Mouse (Mus musculus) adrenal gland, adult 8-10 months (tissue): ENCODE results near the gene Uvrag. TPM values are rescaled to one million over a fixed set of nuclear protein-coding genes. Genes with fewer than 3 reads are reported as not detected.
"Not testable (repeated sequence)": the region's sequence is repeated elsewhere in the genome, so short reads cannot be mapped to it uniquely, and the experiment has no call there.

ENCODE experiments used
- DNase-seq: peaks from one replicate; pipeline ENCODE4 v3.0.0; 2022
- total RNA-seq, 4 experiments: library from RNA; stranded (reverse); gene quantifications; 2 replicates each; pipeline ENCODE4 v1.2.4; 2022

Uvrag gene
- total RNA-seq, 4 experiments from 2014 or later, result 32.5 to 46.9 (median 40.3) TPM

DNA sequence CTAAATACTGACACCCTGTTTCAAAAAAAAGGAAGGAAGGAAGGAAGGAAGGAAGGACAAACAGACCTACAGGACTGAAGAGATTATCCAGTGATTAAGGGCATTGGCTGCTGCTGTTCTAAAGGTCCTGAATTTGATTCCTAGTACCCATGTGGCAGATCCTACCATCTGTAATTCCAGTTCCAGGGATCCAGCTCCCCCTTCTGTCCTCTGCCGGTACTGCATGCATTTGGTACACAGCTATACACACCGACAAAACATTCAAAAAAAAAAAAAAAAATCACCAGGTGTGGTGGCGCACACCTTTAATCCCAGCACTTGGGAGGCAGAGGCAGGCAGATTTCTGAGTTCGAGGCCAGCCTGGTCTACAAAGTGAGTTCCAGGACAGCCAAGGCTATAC is 45.8 kb downstream of the Uvrag start:
- no peak for DNase-seq

DNA sequence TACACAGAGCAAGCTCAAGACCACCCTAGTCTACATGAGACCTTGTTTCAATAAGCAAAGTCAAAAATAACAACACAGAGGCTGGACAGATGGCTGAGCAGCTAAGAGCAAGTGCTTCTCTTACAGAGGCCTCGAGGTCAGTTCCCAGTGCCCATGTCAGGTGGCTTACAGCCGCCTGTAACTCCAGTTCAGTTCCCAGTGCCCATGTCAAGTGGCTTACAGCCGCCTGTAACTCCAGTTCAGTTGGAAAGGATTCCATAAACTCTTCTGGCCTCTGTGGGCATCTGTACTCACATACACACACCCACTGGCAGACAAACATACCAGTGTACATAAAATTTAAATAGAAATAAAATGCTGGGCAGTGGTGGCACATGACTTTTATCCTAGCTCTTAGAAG is 46.6 kb downstream of the Uvrag start:
- DNase-seq, result no peak

DNA sequence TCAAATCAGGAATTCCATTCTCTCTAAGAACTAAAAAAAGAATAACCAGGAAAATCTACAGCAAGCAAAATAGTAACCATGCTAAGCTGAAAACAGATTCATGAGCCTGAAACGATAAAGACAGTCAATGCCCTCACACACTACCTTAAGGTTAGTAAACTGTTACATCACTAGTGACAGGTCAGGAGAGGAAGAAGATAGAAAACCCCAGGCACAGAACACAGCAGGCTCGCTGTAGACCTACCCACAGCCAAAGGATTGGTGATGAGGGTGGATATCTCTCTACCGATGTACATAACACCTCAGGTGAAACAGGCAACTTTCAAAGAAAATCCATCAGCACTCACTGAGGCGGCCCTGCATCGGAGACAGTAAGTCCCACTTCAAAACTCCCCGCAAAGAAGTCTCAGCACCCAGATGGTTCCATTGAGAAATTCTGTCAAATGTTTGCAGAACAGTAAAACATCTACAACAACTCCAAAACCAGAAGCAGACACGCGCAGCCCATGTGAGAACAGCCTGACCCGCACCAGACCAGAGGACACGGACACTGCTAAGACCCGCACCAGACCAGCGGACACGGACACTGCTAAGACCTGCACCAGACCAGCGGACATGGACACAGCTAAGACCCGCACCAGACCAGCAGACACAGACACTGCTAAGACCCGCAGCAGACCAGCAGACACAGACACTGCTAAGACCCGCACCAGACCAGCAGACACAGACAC is 48.9 kb downstream of the Uvrag start:
- DNase-seq, result no peak

DNA sequence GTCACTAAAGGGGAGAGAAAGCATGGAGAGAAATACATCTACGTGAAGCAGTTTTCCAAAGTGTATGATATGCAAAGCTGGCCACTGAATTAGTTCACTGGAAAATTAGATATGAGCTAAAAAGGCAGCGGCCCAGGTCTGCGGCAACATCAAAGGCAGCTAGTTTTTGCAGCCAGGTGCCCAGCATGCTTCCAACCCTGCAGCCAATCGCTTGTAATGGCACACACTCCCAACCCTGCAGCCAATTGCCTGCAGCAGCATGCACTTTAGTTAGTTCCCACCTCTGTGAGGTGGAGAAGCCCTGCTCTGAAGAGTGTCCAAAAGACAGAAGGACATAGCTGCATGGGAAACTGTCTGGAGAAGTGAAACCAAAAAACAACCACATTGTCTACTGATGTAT is 51.2 kb downstream of the Uvrag start:
- DNase-seq, result no peak

DNA sequence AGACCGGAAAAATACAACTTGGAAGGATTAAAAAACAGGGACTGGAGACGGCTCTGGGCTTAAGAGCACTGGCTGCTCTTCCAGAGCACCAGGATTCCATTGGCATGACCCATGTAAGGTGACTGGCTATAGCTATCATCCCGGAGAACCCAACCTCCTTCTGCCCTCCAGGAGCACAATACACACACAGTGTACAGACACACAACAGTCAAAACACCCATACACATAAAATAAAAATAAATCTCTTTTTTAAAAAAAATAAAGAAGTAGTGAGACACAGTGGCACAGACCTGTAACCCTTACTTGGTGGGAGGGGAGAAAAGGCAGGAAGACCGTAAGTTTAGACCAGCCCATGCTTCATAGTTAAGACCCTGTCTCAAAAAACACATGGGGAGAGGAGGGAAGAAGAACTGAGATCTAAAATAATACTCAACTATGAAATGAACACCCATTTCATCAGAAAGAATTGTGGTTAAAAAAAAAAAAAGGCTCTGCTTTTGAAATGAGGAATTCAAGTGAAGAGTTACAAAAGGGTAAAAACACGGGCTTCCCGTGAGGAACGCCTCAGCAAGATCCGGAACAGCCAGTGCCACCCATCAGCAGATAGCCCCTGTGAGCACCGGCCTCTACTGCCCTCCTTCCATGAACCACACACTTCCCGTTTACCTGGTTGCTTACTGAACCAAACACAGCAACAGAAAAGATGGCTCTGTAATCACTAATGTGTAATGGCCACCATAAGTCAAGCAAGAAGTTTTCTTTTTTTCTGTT is 52.2 kb downstream of the Uvrag start:
- DNase-seq, result no peak

DNA sequence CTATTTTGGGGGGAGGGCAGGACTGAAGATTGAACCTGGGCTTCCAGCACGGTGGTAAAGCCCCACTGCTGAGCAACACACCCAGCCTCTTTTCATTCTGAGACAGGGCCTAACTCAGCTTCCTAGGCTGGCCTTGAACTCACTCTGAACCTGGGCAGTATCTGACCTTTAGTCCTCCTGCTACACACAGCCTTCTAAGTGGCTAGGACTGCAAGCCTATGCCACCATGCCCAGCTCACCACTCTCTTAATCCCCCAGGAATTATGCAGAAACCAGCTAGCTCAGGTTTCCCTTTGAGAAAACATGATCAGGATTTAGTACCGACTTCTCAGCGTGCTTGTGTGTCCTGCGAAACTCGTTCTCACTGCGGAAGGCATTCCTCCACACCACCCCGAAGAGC is 53.4 kb downstream of the Uvrag start:
- DNase-seq, result no peak

DNA sequence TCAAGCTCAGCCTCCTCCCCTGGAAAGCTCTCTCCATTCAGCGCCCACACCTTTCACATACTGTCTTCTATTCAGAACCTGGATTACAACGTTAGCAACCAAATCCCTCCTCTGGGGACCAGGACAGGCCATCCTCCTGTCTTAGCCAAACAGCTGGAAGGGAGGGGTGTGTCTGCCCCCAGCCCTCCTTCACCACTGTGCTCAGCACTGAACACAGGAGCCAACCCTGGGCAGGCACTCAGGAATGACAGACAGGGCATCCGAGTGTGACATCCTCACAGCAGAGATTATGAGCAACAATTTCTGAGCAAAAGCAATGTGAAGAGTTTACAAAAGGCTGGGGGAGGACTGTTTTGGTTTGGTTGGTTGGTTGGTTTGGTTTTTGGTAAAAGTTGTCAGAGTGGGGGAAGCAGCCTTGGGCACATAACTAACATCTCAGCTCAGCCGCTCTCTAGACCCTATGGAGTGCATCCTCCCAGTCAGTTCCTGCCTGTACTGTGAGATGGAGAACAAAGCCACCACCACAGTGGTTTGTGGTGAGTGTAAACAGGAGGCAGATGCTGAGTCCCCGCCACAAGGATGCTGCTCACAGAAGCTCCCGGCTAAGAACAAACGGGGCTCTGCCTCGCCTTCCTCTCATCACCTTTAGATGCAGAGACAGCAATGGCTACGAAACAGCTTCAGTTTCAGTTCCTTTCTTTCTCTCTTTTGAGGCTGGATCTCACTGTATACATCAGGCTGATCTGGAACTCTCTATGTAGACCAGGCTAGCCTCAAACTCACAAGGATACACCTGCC is 54.1 kb downstream of the Uvrag start:
- DNase-seq, result no peak

DNA sequence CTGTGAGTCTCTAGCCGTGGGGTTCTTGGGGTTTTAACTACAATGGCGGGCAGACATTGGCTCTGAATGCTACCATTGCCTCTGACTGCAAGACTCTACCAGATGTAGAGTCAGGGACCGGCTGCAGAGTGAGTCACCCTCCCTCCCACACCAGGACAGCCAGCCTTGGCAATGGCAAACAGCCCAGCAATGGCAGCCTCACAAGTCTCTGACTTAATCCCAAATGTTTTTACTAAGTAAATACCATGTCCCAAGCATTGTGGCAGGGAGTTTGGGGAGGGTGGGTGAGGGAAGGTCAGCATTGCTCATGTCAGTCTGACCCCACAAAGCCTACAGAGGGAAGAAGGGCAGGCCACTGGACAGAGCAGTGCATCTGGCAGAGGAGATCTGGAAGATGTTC is 55.7 kb downstream of the Uvrag start:
- DNase-seq, result peak; percentile 54

DNA sequence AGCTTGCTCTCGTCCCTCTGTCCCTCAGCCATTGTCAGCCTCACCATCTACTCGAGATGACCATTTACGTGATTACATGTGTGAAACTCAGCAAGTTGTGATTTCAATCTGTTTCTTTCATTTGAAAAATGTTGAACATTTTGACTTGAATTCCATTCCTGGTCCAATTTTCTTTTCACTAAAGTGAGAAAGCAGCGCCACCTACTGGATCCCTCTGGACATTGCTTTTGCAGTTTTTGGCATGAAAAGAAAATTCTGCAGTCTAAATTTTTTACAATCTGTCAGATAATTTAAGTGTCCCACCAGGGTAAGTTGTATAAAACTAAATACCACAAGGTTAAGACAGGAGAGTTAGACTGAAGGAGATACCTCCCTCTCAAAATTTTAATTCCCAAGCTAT is 61.4 kb downstream of the Uvrag start:
- no peak for DNase-seq

DNA sequence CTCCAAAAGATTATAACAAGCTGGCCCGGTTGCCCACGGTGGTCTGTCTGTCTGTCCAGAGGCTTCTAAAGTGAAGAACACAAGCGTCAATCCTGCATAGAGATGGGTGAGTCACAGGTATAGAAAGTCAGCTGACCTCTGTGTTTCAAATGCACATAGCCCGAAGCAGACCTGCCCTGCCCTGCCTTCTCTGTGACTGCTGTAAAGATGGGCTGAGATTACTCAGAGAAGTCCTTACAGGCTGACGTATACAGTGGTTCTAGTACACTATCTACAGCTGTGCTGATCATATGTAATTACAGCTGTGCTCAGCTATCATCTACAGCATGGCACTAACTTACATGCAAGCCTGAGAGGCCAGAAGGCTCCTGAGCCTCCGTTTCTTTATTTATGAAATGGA is 62.1 kb downstream of the Uvrag start:
- no peak for DNase-seq

DNA sequence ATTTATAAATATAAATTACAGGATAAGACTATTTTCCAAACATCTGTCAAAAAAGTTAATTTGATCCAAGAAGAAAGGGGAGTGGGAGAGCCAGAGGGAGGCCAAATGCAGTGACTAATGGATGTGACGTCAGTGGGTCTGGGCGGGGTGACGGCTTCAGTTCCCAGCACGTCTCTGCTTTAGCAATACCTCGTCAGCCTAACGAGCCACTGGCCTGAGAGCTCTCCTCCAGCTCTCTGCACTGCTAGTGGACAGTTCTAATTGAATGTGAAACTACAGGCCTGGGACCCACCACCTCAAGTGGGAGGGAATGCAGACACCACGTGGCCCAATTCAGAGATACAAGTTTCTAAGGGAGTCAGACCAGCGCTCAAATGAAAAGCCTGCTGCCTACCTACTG is 63.7 kb downstream of the Uvrag start:
- DNase-seq, result no peak

DNA sequence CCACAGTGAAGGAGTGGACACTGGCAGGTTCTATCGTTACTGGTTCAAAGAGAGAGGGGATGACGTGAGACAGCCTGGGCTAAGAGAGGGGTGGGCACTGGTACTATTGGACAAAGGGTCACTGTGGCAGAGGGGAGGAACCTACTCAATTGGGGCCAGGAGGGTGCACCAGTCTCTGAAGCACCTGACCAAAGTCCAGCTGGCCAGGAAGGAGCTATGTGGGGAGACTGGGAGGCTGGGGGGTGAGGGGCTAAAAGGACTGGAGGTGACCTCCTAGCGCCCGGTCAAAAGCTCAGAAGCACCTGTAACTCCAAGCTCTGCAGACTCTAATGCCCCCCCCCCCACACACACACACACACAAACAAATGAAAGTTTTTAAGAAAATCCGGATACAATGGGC is 65.8 kb downstream of the Uvrag start:
- no peak for DNase-seq

DNA sequence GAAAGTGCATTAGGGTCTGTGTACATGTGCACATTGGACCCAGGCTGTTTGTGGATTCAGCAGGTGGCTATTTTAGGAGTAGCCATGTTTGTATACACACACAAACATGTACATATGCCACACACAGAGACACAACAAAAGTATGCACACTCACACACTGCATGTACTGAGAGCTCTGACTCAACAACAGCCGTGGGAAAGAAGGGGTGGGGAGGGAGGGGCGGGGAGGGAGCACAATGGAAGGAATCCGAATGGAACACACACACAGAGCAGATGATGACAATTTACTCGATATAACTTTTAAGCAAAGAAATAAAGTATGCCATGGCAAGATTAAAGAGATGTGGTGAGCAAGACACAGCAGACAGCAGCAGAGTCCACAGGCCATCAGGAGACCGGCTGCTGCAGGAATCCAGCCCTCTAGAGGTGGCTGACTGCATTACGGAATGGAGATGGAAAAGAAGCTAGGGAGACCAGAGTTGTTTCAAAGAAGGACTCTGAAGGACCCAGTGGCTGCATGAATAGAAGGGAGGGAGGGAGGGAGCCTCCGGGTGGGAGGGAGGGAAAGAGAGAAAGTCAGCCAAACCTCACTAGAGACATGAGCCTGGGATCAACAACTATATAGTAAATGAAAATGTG is 67.1 kb downstream of the Uvrag start:
- DNase-seq, result no peak

DNA sequence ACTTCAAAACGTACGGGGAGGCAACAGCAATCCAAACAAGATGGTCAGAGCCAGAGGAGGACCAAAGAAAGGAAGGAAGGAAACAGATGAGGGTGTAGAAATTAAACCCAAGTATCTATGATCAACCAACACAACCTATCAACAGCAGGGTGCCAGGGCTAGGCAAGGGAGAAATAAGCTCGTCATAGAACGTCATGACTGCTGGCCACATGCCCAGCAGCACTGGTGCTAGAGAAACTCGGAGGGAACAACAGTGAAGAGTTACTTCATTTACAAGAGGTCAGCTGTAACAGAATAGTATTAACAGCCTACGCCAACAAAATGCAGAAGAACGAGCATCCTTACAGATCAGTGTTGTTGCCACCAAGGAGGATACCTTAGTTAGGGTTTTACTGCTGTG is 73.2 kb downstream of the Uvrag start:
- DNase-seq, result no peak

DNA sequence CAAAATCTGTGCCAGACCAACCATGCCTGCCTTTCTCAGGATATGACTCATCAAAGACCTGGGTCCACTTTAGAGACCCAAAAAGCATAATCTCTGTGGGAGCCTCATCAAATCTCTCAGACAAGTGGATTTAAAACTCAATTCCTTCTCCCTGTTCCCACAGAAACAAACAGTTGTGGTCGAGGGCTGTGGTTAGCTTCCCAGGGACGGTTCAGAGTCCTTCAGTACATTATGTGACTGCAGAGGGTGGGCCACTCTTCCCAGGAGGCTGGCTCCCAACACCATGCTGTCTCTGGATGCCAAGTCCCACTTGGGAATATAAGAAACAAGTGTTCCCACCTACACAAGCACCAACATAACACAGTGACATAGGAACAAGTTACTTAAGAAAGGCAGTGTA is 75.0 kb downstream of the Uvrag start:
- DNase-seq, result no peak

DNA sequence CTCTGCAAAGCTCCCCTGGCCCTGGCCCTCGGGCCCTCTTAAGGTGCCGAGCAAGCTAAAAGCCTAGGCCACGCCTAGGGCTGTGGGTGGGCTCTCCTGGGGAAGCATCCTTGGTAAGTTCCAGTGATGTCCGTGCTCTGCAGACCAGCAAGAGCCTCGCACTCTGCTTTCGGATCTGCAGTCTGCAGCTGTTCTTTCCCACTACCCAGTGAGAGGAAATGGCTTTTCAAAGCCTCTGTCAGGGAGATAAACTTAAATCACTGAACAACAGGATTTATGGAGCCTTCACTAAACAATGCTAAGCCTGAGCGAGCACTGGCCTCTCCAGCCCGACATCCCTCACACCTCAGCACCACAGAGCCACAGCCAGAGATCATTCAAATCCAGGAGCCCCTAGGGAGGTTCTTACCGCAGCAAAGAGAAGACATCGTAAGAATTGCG is 75.5 kb downstream of the Uvrag start:
- no peak for DNase-seq

DNA sequence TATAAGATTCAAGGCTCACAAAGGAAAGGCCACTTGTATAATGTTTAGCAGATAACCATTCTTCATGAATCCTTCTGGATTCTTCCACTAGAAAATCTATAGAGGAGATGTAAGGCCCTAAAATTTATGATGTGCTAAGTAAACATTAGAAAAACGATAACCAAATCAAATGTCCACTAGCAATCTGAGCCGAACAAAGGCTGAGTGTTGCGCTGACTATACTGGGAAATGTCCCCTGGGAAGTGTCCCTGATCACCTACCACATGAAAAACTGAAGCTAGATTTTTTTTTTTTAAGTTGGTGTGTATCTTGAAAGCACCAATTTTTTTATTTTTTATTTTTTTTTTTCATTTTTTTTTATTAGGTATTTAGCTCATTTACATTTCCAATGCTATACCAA is 76.1 kb downstream of the Uvrag start:
- no peak for DNase-seq

DNA sequence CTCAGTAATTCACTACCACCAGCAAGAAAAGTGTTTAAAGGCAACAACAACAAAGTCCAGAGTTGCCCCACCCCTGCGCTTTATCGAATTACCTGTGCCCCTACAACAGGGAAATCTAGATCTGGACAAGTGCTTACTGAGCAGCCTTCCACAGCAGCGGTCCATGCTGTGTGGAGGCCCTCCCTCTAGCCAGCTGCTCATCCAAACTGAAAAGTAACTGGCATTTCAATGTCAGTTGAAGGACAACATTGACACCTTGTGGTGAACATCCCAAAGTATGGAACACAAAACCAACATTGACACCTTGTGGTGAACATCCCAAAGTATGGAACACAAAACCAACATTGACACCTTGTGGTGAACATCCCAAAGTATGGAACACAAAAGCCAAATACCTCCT is 78.7 kb downstream of the Uvrag start:
- not testable (repeated sequence) for DNase-seq

DNA sequence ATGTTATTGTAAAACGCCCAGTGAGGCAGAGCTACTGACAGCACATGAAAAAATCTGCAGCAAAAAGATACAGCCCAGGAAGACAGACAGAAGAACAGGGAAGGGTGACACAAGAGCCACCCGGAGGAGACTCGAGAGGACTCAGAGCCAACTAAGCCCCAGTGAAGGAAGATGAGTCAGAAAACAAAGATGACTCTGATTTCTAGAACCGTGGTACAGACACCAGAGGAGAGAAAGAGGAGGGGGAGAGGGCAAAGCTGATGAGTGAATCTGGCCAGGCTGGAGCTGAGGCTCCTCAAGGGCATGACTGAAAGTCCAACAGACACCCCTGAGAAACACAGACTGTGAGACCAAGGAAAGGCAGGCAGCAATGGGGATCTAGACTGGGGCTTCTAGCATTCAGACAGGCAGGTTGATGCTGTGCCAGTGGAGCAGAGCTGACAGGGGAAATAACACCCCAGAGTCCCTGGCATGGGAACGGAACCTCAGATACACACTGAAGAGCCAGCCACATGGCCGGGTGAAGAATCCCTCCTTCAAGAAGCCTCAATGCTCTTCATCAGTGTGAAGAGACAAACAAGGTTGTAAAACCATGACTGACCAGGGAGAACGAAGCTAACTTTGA is 79.8 kb downstream of the Uvrag start:
- no peak for DNase-seq

DNA sequence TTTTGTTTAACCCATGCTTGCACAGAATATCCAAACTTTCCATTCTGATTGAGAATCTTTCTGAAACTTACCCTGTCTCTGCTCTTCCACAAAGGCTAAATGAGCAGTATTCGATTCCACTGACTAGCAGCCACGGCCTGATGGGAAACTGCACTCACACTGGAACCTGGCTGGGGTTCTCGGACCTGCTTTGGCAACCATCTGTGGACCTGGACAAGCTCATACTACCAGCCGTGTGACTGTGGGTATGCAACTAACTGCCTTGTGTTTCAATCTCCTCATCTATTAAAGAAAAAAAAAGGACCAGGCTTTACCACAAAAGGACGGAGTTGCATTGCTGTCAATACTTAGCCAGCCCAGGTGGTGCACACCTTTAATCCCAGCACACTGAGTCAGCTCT is 80.5 kb downstream of the Uvrag start:
- no peak for DNase-seq

DNA sequence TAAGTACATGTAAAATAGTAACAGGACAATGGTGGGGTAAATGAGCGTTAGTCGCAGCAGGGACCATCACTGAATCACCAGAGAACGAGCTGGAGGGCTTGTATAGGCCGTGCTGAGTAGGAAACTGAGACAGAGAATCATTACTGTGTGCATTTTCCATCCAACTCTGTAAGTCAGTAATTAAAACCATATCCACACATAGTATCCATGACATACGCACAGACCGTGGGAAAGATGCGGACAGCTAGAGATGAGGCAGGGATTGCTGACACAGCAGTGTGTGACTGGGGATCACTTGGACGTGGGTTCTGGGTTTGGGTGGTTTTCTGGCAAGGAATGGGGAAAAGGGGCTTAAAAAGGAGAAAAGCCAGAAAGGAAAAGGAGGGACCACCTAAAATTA is 81.0 kb downstream of the Uvrag start:
- DNase-seq, result no peak

DNA sequence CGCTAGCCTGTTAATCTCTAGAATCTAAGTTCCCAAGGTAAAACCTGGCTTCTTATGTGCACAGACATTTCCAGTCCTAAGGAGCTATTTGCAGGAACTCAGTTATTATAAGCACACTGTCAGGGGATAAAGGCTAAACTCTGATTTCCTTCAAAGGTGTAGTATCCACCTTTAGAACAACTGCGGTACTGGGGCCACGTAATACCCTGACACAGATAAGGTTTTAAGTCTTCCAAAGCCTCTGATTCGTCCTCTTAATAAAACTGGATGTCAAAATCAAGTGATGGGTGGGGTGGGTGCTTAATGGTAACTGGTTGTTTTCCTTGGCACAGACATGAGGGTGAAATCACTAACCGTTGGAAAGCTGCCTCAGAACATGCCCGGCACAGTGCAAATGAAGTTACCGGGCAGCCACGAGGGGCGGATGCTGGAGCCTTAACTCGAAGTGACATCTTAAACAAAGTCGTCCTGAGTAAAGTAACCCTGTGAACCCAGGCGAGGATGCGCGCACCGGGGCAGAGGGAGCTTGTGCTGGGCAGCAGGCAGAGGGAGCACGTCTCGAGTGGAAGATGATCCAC is 83.8 kb downstream of the Uvrag start:
- DNase-seq, result no peak
